Comparison of ENCODE assay signal across 13 mouse cellular contexts in the genomic region with DNA sequence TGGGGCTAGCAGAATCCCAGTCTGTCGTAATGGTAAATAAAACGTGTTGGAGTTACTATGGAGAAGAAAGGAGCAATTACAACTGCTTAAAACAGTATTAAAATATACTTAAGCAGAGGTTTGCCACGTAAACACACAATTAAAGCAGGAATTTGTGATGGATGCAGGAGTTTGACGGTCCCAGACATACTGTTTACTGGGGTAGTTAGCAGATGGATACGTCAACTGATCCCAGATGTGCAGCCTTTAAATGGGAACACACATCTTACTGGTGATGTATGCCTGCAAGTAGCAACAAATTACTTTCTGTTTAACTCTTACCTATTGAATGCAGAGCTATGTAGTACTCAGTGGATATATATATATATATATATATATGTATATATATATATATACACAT.
"Had no signal": no experiment of that assay in that cellular context is flagged by ENCODE, and none has a peak within 500 bp of the region (broad histone marks: within the 10 kb centered on the region; RNA-seq: fewer than 3 reads in every experiment).

No protein-coding gene starts in this region.

- DNase-seq: kidney, adult 18-20 months; kidney, adult 9 months; kidney, postnatal 14 days; kidney, postnatal 4 days; liver, postnatal 0 days; lung, embryonic 14.5 days; retina, postnatal 1 day; thymus, postnatal 25 days had no signal

- H3K36me3 ChIP-seq: limb, embryonic 15.5 days; stomach, embryonic 15.5 days had no signal

- H3K4me1 ChIP-seq: stomach, embryonic 15.5 days had no signal

- H3K27ac ChIP-seq: limb, embryonic 12.5 days; limb, embryonic 15.5 days; liver, embryonic 14.5 days; macrophage; stomach, embryonic 15.5 days had no signal

- H3K27me3 ChIP-seq: limb, embryonic 12.5 days; limb, embryonic 15.5 days; stomach, embryonic 15.5 days had no signal

- H3K4me3 ChIP-seq: limb, embryonic 12.5 days; limb, embryonic 15.5 days; stomach, embryonic 15.5 days had no signal
